Mouse (Mus musculus) intestine, postnatal 0 days (tissue): ENCODE results near the gene Coq8a. TPM values are rescaled to one million over a fixed set of nuclear protein-coding genes. Genes with fewer than 3 reads are reported as not detected.

Experiments used
- ATAC-seq: fragments of 200-750 bp; cut with Nextera tagmentation; 2 replicates; pipeline ENCODE4 v1.8.0; 2017; ENCODE audit warnings: mild to moderate bottlenecking, moderate TSS enrichment, moderate library complexity
- H3K27ac ChIP-seq: fragments of 300-500 bp; sonication (generic); 2 replicates; pipeline ENCODE4 v1.5.1; 2014; ENCODE audit warnings: mild to moderate bottlenecking, low read depth, low read length, moderate library complexity
- H3K27me3 ChIP-seq: fragments of 300-500 bp; sonication (generic); replicated peaks from 2 replicates; pipeline ENCODE4 v1.6.1; 2014; ENCODE audit warnings: low read length, mixed read lengths; ENCODE audit not compliant: control insufficient read depth, insufficient read depth
- H3K36me3 ChIP-seq: fragments of 300-500 bp; sonication (generic); 2 replicates; pipeline ENCODE4 v1.6.1; 2014; ENCODE audit warnings: mild to moderate bottlenecking, moderate library complexity; ENCODE audit not compliant: control insufficient read depth, insufficient read depth
- H3K4me1 ChIP-seq: fragments of 300-500 bp; sonication (generic); replicated peaks from 2 replicates; pipeline ENCODE4 v1.6.1; 2014; ENCODE audit warnings: antibody characterized with exemption, low read length, mixed read lengths; ENCODE audit not compliant: control insufficient read depth, insufficient read depth
- H3K4me2 ChIP-seq: fragments of 300-500 bp; sonication (generic); replicated peaks from 2 replicates; pipeline ENCODE4 v1.6.1; 2014; ENCODE audit warnings: low read depth, mild to moderate bottlenecking, moderate library complexity
- H3K4me3 ChIP-seq: fragments of 300-500 bp; sonication (generic); 2 replicates; pipeline ENCODE4 v1.5.1; 2014; ENCODE audit warnings: low read depth, low read length
- H3K9ac ChIP-seq: fragments of 300-500 bp; sonication (generic); 2 replicates; pipeline ENCODE4 v1.6.1; 2014; ENCODE audit warnings: mild to moderate bottlenecking, low read depth, low read length
- H3K9me3 ChIP-seq: fragments of 300-500 bp; sonication (generic); 2 replicates; pipeline ENCODE4 v1.6.1; 2016; ENCODE audit warnings: mixed run types; ENCODE audit not compliant: control insufficient read depth
- CTCF ChIP-seq: sonication (generic); IDR thresholded peaks from 2 replicates; pipeline ENCODE4 v1.5.1; 2016; ENCODE audit warnings: low read depth, mild to moderate bottlenecking, control low read depth, antibody characterized with exemption, moderate library complexity
- WGBS: fragments of 180-500 bp; shearing (Covaris S2); extraction: QIAGEN DNeasy Blood & Tissue Kit; methylation state at CpG from one replicate; pipeline ENCODE4 v1.1.7; 2014; 5-methylcytosine and 5-hydroxymethylcytosine counted together
- polyA plus RNA-seq: library from polyadenylated mRNA; unstranded; fragments of >200 nt; fragmentation: Nextera tagmentation; extraction: Ambion mirVana; gene quantifications from 2 replicates; pipeline ENCODE4 v1.2.1, GENCODE M21; 2015

The Coq8a gene
- polyA plus RNA-seq, 1 experiment from 2014 or later = 28.6 TPM

- H3K27ac ChIP-seq = no peak overlapping the region
- no peaks in the 10 kb centered on the region for H3K36me3 ChIP-seq
- no peak overlapping the region for H3K9ac ChIP-seq
- no peak overlapping the region for H3K4me3 ChIP-seq
- no peak overlapping the region for H3K4me2 ChIP-seq
- no peak for ATAC-seq
- WGBS = 89% methylated on average over 19 of the region's 19 CpGs
- no peak for TF ChIP-seq CTCF
- 0 out of 2 replicates have a peak, but pooled peaks cover 3% of the 10 kb centered on the region for H3K4me1 ChIP-seq
- no peaks in the 10 kb centered on the region for H3K27me3 ChIP-seq
- no peaks in the 10 kb centered on the region for H3K9me3 ChIP-seq
Observed at GRCm38 (mm10) chr1:180220791-180221542, 21.6 kb upstream of the Coq8a start.

GRCm38 (mm10) chr1:180216541-180217276 lies 17.3 kb upstream of the Coq8a start:
- peak; percentile 39 for ATAC-seq
- Histone ChIP-seq H3K36me3 (no peaks in the 10 kb centered on the region), H3K4me1 (no peaks in the 10 kb centered on the region), H3K9ac (no peak overlapping the region), H3K4me3 (no peak overlapping the region), H3K27me3 (no peaks in the 10 kb centered on the region), H3K9me3 (no peaks in the 10 kb centered on the region), H3K27ac (no peak overlapping the region), H3K4me2 (no peak overlapping the region)
- no peak for TF ChIP-seq CTCF
- 44% methylated on average over 5 of the region's 5 CpGs for WGBS

- peaks cover 8% of the 10 kb centered on the region; the same call in 1 of the 2 replicates for H3K4me1 ChIP-seq
- H3K4me2 ChIP-seq = no peak overlapping the region
- 15% methylated on average over 4 of the region's 4 CpGs for WGBS
- no peaks in the 10 kb centered on the region for H3K9me3 ChIP-seq
- H3K4me3 ChIP-seq = no peak overlapping the region
- peak; percentile 85 for ATAC-seq
- no peaks in the 10 kb centered on the region for H3K36me3 ChIP-seq
- no peak overlapping the region for H3K9ac ChIP-seq
- no peaks in the 10 kb centered on the region for H3K27me3 ChIP-seq
- H3K27ac ChIP-seq = no peak overlapping the region
- peak; percentile 98 for TF ChIP-seq CTCF
Observed at GRCm38 (mm10) chr1:180215044-180215443, 15.6 kb upstream of the Coq8a start.

GRCm38 (mm10) chr1:180212911-180213310 lies 13.5 kb upstream of the Coq8a start:
- Histone ChIP-seq H3K9ac (no peak overlapping the region), H3K27ac (no peak overlapping the region), H3K4me2 (no peak overlapping the region), H3K4me3 (no peak overlapping the region), H3K4me1 (peaks cover 10% of the 10 kb centered on the region; the same call in 1 of the 2 replicates), H3K36me3 (no peaks in the 10 kb centered on the region), H3K27me3 (no peaks in the 10 kb centered on the region), H3K9me3 (no peaks in the 10 kb centered on the region)
- ATAC-seq = no peak
- no peak for TF ChIP-seq CTCF
- WGBS = 71% methylated on average over 5 of the region's 5 CpGs

GRCm38 (mm10) chr1:180210781-180211271 lies 11.4 kb upstream of the Coq8a start:
- H3K27me3 ChIP-seq = no peaks in the 10 kb centered on the region
- H3K9ac ChIP-seq = no peak overlapping the region
- peaks cover 10% of the 10 kb centered on the region; the same call in 1 of the 2 replicates for H3K4me1 ChIP-seq
- 62% methylated on average over 9 of the region's 9 CpGs for WGBS
- H3K36me3 ChIP-seq = no peaks in the 10 kb centered on the region
- H3K4me2 ChIP-seq = no peak overlapping the region
- ATAC-seq = no peak
- H3K9me3 ChIP-seq = no peaks in the 10 kb centered on the region
- H3K4me3 ChIP-seq = no peak overlapping the region
- no peak for TF ChIP-seq CTCF
- H3K27ac ChIP-seq = no peak overlapping the region

GRCm38 (mm10) chr1:180210031-180210432 lies 10.6 kb upstream of the Coq8a start:
- no peak for TF ChIP-seq CTCF
- no peak overlapping the region for H3K9ac ChIP-seq
- ATAC-seq = peak; percentile 40
- H3K27ac ChIP-seq = no peak overlapping the region
- H3K4me2 ChIP-seq = no peak overlapping the region
- no peaks in the 10 kb centered on the region for H3K27me3 ChIP-seq
- H3K36me3 ChIP-seq = no peaks in the 10 kb centered on the region
- peaks cover 10% of the 10 kb centered on the region; the same call in 1 of the 2 replicates for H3K4me1 ChIP-seq
- WGBS = 47% methylated on average over 4 of the region's 4 CpGs
- no peaks in the 10 kb centered on the region for H3K9me3 ChIP-seq
- no peak overlapping the region for H3K4me3 ChIP-seq
